Mouse (Mus musculus): ENCODE measurements at regions not wholly inside any gene's neighbourhood (a gene's known extent, or its start where the extent isn't known, plus 50 kb on each side); places are given as distances from the start of the nearest gene placed in this dataset.

DNA sequence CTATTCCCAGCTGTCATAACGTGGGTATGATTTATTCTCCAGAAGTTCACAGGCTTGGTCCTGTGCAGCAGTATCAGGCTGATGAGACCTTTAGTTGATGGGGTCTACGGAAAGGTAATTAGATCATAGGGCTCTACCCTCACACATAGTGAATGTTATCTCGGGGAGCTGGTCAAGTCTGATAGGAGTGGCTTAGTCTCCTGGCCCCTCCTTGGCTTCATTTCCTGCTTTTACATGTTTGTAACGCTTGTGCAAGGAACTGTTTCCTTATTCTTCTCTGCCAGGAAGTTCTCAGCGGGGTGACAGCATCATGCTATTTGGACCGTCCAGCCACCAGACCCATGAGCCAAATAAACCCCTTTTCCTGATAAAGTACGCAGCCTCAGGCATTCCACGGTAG, 109.6 kb upstream of the Klf3 start:
- TF ChIP-seq CTCF (IDR thresholded peaks at IDR 0.05; ENCODE audit: borderline replicate concordance, insufficient read depth, low read depth, low read length) (no peak), POLR2A (IDR thresholded peaks at IDR 0.05; ENCODE audit: borderline replicate concordance, insufficient read depth, low read length) (no peak)
